Mouse (Mus musculus): ENCODE data around the gene Rmdn3.

The Rmdn3 gene

DNA sequence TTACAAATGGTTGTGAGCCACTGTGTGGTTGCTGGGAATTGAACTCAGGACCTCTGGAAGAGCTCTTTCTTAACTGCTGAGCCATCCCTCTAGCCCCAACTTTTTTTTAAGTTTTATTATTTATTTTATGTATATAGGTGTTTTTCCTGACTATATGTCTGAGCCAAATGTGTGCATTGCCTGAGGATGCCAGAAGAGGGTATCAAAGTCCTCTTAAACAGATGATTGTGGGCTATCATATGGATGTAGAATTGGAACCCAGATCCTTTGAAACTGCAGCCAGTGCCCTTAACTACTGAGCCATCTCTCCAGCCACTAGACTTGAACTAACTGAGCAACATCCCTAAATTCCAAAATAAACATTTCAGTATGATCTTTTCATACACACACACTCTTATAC lies 55.3 kb downstream of the Rmdn3 start:
- no peak for ATAC-seq (ENCODE audit: low TSS enrichment)
